Mouse (Mus musculus) adrenal gland, postnatal 14 days (tissue): ENCODE results near the gene Unc5cl. TPM values are rescaled to one million over a fixed set of nuclear protein-coding genes. Genes with fewer than 3 reads are reported as not detected.

Experiments used
- DNase-seq: peaks from one replicate; pipeline ENCODE4 v3.0.0; 2021; ENCODE audit warnings: mixed read lengths
- total RNA-seq: library from RNA; stranded (reverse); gene quantifications from 2 replicates; pipeline ENCODE4 v1.2.3, GENCODE M21; 2021

Gene Unc5cl
- total RNA-seq, 1 experiment from 2014 or later, result 0.11 TPM

GRCm38 (mm10) chr17:48432158-48432980 lies 22.3 kb upstream of the Unc5cl start, which contains the start of gene Apobec2:
Gene Apobec2 (minus strand): TSS chr17:48432930.
- DNase-seq, result peak; percentile 15

GRCm38 (mm10) chr17:48433006-48433655 lies 21.6 kb upstream of the Unc5cl start:
- no peak for DNase-seq

GRCm38 (mm10) chr17:48433689-48434330 lies 20.9 kb upstream of the Unc5cl start:
- DNase-seq, result no peak

GRCm38 (mm10) chr17:48434479-48434878 lies 20.2 kb upstream of the Unc5cl start:
- DNase-seq, result no peak

GRCm38 (mm10) chr17:48436487-48436886 lies 18.2 kb upstream of the Unc5cl start:
- no peak for DNase-seq

- no peak for DNase-seq
Observed at GRCm38 (mm10) chr17:48437421-48437911, 17.2 kb upstream of the Unc5cl start.

- peak; percentile 73 for DNase-seq
Observed at GRCm38 (mm10) chr17:48442745-48443457, 11.8 kb upstream of the Unc5cl start.

GRCm38 (mm10) chr17:48443542-48444145 lies 11.1 kb upstream of the Unc5cl start:
- no peak for DNase-seq

- no peak for DNase-seq
Observed at GRCm38 (mm10) chr17:48447675-48448074, 7.0 kb upstream of the Unc5cl start.

- DNase-seq, result no peak
Observed at GRCm38 (mm10) chr17:48450666-48451352, 3.9 kb upstream of the Unc5cl start.

- DNase-seq, result no peak
Observed at GRCm38 (mm10) chr17:48451353-48451675, 3.4 kb upstream of the Unc5cl start, which contains the start of gene Tspo2. Gene Tspo2 (minus strand): TSS chr17:48451522.

GRCm38 (mm10) chr17:48451753-48452444 lies 2.8 kb upstream of the Unc5cl start:
- DNase-seq, result peak; percentile 14

GRCm38 (mm10) chr17:48453489-48453888 lies 1.2 kb upstream of the Unc5cl start:
- DNase-seq, result no peak

- DNase-seq, result no peak
Observed at GRCm38 (mm10) chr17:48454190-48454589, 511 bp upstream of the Unc5cl start.

- no peak for DNase-seq
Observed at GRCm38 (mm10) chr17:48455955-48456354, 1.3 kb downstream of the Unc5cl start.

- DNase-seq, result no peak
Observed at GRCm38 (mm10) chr17:48457971-48458653, 3.4 kb downstream of the Unc5cl start.

GRCm38 (mm10) chr17:48462096-48462495 lies 7.4 kb downstream of the Unc5cl start:
- DNase-seq, result no peak

GRCm38 (mm10) chr17:48463391-48463790 lies 8.7 kb downstream of the Unc5cl start:
- no peak for DNase-seq

GRCm38 (mm10) chr17:48466769-48467394 lies 12.2 kb downstream of the Unc5cl start:
- no peak for DNase-seq
